Mouse (Mus musculus): ENCODE data around the gene Eif2ak3. TPM values are rescaled to one million over a fixed set of nuclear protein-coding genes. Genes with fewer than 3 reads are reported as not detected.
"Not testable (repeated sequence)": the region's sequence is repeated elsewhere in the genome, so short reads cannot be mapped to it uniquely, and the experiment has no call there.

Eif2ak3 gene
- polyA plus RNA-seq, 1 experiment = 12.8 TPM

GRCm38 (mm10) chr6:70813921-70814628 is 30.2 kb upstream of the Eif2ak3 start:
- Histone ChIP-seq H3K4me1 (ENCODE audit: control insufficient read depth, insufficient read depth, low read length) (no peaks in the 10 kb centered on the region), H3K9me3 (replicated peaks; ENCODE audit: control insufficient read depth, insufficient read depth, low read length, poor library complexity, severe bottlenecking) (no peaks in the 10 kb centered on the region), H3K4me3 (ENCODE audit: low read depth, low read length) (no peak overlapping the region), H3K9ac (ENCODE audit: low read depth, poor library complexity, severe bottlenecking) (no peak overlapping the region), H3K27ac (ENCODE audit: insufficient read depth, low read length) (no peak overlapping the region), H3K27me3 (ENCODE audit: control insufficient read depth, insufficient read depth, low read length, poor library complexity, severe bottlenecking) (no peaks in the 10 kb centered on the region), H3K36me3 (ENCODE audit: control insufficient read depth, insufficient read depth, low read length, poor library complexity, severe bottlenecking) (no peaks in the 10 kb centered on the region)
- TF ChIP-seq EP300 (IDR thresholded peaks at IDR 0.05; ENCODE audit: insufficient read depth, low read depth, low read length) (no peak), CTCF (IDR thresholded peaks at IDR 0.05; ENCODE audit: low read depth, low read length) (no peak), POLR2A (IDR thresholded peaks at IDR 0.05; ENCODE audit: insufficient read depth, low read length) (no peak)

- Histone ChIP-seq H3K9ac (ENCODE audit: low read depth, poor library complexity, severe bottlenecking) (no peak overlapping the region), H3K27ac (ENCODE audit: insufficient read depth, low read length) (no peak overlapping the region), H3K9me3 (replicated peaks; ENCODE audit: control insufficient read depth, insufficient read depth, low read length, poor library complexity, severe bottlenecking) (no peaks in the 10 kb centered on the region), H3K4me1 (ENCODE audit: control insufficient read depth, insufficient read depth, low read length) (no peaks in the 10 kb centered on the region), H3K4me3 (ENCODE audit: low read depth, low read length) (no peak overlapping the region), H3K36me3 (ENCODE audit: control insufficient read depth, insufficient read depth, low read length, poor library complexity, severe bottlenecking) (no peaks in the 10 kb centered on the region), H3K27me3 (ENCODE audit: control insufficient read depth, insufficient read depth, low read length, poor library complexity, severe bottlenecking) (no peaks in the 10 kb centered on the region)
- TF ChIP-seq EP300 (IDR thresholded peaks at IDR 0.05; ENCODE audit: insufficient read depth, low read depth, low read length) = no peak
- no peak for TF ChIP-seq POLR2A (IDR thresholded peaks at IDR 0.05; ENCODE audit: insufficient read depth, low read length)
These were observed 29.7 kb upstream of the Eif2ak3 start for GRCm38 (mm10) chr6:70814629-70814950.

DNA sequence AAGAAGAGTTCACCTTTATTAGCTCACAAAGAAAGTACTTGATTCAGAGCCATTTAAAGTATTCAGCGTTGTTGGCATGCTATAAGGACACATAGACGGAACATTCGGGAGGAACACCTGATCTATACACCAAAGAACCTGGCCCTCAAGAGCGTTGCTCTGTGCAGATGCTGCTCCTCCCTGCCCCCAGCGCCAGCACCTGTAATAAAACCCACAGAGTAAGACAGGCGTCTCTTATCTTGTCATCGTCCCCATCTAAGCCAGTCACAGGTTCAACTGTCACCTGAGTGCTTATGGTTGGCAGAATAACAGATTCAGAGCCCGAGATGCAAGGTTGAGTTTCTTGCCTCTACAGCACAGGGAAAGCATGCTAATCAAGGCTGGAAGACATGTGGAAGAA is 28.8 kb upstream of the Eif2ak3 start:
- Histone ChIP-seq H3K9me3 (replicated peaks; ENCODE audit: control insufficient read depth, insufficient read depth, low read length, poor library complexity, severe bottlenecking) (no peaks in the 10 kb centered on the region), H3K27ac (ENCODE audit: insufficient read depth, low read length) (no peak overlapping the region), H3K27me3 (ENCODE audit: control insufficient read depth, insufficient read depth, low read length, poor library complexity, severe bottlenecking) (no peaks in the 10 kb centered on the region), H3K9ac (ENCODE audit: low read depth, poor library complexity, severe bottlenecking) (no peak overlapping the region), H3K4me3 (ENCODE audit: low read depth, low read length) (no peak overlapping the region), H3K4me1 (ENCODE audit: control insufficient read depth, insufficient read depth, low read length) (no peaks in the 10 kb centered on the region), H3K36me3 (ENCODE audit: control insufficient read depth, insufficient read depth, low read length, poor library complexity, severe bottlenecking) (no peaks in the 10 kb centered on the region)
- TF ChIP-seq EP300 (IDR thresholded peaks at IDR 0.05; ENCODE audit: insufficient read depth, low read depth, low read length) (no peak), POLR2A (IDR thresholded peaks at IDR 0.05; ENCODE audit: insufficient read depth, low read length) (no peak), CTCF (IDR thresholded peaks at IDR 0.05; ENCODE audit: low read depth, low read length) (no peak)

DNA sequence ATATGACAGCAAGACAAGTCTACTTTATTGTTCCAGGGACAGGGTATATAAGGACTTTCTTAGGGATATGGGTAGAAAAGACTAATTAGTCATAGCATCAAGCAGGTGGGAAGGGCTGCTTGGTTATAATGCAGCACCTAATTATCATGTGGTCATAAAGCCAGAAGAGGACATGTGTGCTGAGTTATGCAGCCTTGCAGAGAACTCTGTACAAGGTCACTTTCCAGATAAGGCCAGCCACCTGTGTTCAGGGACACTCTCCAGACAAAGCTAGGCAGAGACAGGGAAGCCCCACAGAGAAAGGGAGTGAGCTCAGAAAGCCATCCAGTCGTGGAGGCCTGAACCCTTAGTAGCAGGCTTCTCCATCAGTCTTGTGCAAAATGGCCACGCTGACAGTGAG is 22.7 kb upstream of the Eif2ak3 start:
- Histone ChIP-seq H3K9me3 (replicated peaks; ENCODE audit: control insufficient read depth, insufficient read depth, low read length, poor library complexity, severe bottlenecking) (no peaks in the 10 kb centered on the region), H3K27me3 (ENCODE audit: control insufficient read depth, insufficient read depth, low read length, poor library complexity, severe bottlenecking) (no peaks in the 10 kb centered on the region), H3K27ac (ENCODE audit: insufficient read depth, low read length) (no peak overlapping the region), H3K4me1 (ENCODE audit: control insufficient read depth, insufficient read depth, low read length) (no peaks in the 10 kb centered on the region), H3K4me3 (ENCODE audit: low read depth, low read length) (no peak overlapping the region), H3K36me3 (ENCODE audit: control insufficient read depth, insufficient read depth, low read length, poor library complexity, severe bottlenecking) (no peaks in the 10 kb centered on the region), H3K9ac (ENCODE audit: low read depth, poor library complexity, severe bottlenecking) (no peak overlapping the region)
- no peak for TF ChIP-seq CTCF (IDR thresholded peaks at IDR 0.05; ENCODE audit: low read depth, low read length)
- no peak for TF ChIP-seq POLR2A (IDR thresholded peaks at IDR 0.05; ENCODE audit: insufficient read depth, low read length)
- TF ChIP-seq EP300 (IDR thresholded peaks at IDR 0.05; ENCODE audit: insufficient read depth, low read depth, low read length) = no peak

GRCm38 (mm10) chr6:70822386-70822910 is 21.9 kb upstream of the Eif2ak3 start:
- Histone ChIP-seq H3K27ac (ENCODE audit: insufficient read depth, low read length) (no peak overlapping the region), H3K9ac (ENCODE audit: low read depth, poor library complexity, severe bottlenecking) (no peak overlapping the region), H3K27me3 (ENCODE audit: control insufficient read depth, insufficient read depth, low read length, poor library complexity, severe bottlenecking) (no peaks in the 10 kb centered on the region), H3K36me3 (ENCODE audit: control insufficient read depth, insufficient read depth, low read length, poor library complexity, severe bottlenecking) (no peaks in the 10 kb centered on the region), H3K4me3 (ENCODE audit: low read depth, low read length) (no peak overlapping the region), H3K4me1 (ENCODE audit: control insufficient read depth, insufficient read depth, low read length) (no peaks in the 10 kb centered on the region), H3K9me3 (replicated peaks; ENCODE audit: control insufficient read depth, insufficient read depth, low read length, poor library complexity, severe bottlenecking) (no peaks in the 10 kb centered on the region)
- TF ChIP-seq EP300 (IDR thresholded peaks at IDR 0.05; ENCODE audit: insufficient read depth, low read depth, low read length) = no peak
- TF ChIP-seq POLR2A (IDR thresholded peaks at IDR 0.05; ENCODE audit: insufficient read depth, low read length) = no peak
- no peak for TF ChIP-seq CTCF (IDR thresholded peaks at IDR 0.05; ENCODE audit: low read depth, low read length)

GRCm38 (mm10) chr6:70823277-70823676 is 21.0 kb upstream of the Eif2ak3 start:
- H3K9ac ChIP-seq (ENCODE audit: low read depth, poor library complexity, severe bottlenecking); H3K36me3 ChIP-seq (ENCODE audit: control insufficient read depth, insufficient read depth, low read length, poor library complexity, severe bottlenecking); H3K27ac ChIP-seq (ENCODE audit: insufficient read depth, low read length); H3K4me1 ChIP-seq (ENCODE audit: control insufficient read depth, insufficient read depth, low read length); H3K9me3 ChIP-seq (replicated peaks; ENCODE audit: control insufficient read depth, insufficient read depth, low read length, poor library complexity, severe bottlenecking); H3K27me3 ChIP-seq (ENCODE audit: control insufficient read depth, insufficient read depth, low read length, poor library complexity, severe bottlenecking); H3K4me3 ChIP-seq (ENCODE audit: low read depth, low read length): not testable (repeated sequence)
